Mouse (Mus musculus) heart, postnatal 0 days (tissue): ENCODE data around the gene Olfr221. TPM values are rescaled to one million over a fixed set of nuclear protein-coding genes. Genes with fewer than 3 reads are reported as not detected.

Experiments
- ATAC-seq: fragments of 200-750 bp; cut with Nextera tagmentation; 2 replicates; pipeline ENCODE4 v1.8.0; 2017; ENCODE audit warnings: low read depth, moderate number of reproducible peaks, moderate library complexity; ENCODE audit not compliant: insufficient read depth
- DNase-seq: peaks from one replicate; pipeline ENCODE4 v3.0.0-alpha.2; 2016; ENCODE audit warnings: low spot score
- H3K27ac ChIP-seq: fragments of 300-500 bp; sonication (generic); 2 replicates; pipeline ENCODE4 v1.5.1; 2014; ENCODE audit warnings: low read depth, mild to moderate bottlenecking
- H3K27me3 ChIP-seq: fragments of 300-500 bp; sonication (generic); 2 replicates; pipeline ENCODE4 v1.6.1; 2014; ENCODE audit warnings: low read length, mixed read lengths; ENCODE audit not compliant: control insufficient read depth, insufficient read depth
- H3K36me3 ChIP-seq: fragments of 300-500 bp; sonication (generic); replicated peaks from 2 replicates; pipeline ENCODE4 v1.6.1; 2014; ENCODE audit warnings: low read length, mixed read lengths; ENCODE audit not compliant: control insufficient read depth, insufficient read depth
- H3K4me1 ChIP-seq: fragments of 300-500 bp; sonication (generic); 2 replicates; pipeline ENCODE4 v1.6.1; 2014; ENCODE audit warnings: antibody characterized with exemption; ENCODE audit not compliant: control insufficient read depth, insufficient read depth
- H3K4me2 ChIP-seq: fragments of 300-500 bp; sonication (generic); 2 replicates; pipeline ENCODE4 v1.6.1; 2014; ENCODE audit warnings: low read depth, mild to moderate bottlenecking, low read length, moderate library complexity
- H3K4me3 ChIP-seq: fragments of 300-500 bp; sonication (generic); 2 replicates; pipeline ENCODE4 v1.5.1; 2014; ENCODE audit warnings: low read depth, low read length
- H3K9ac ChIP-seq: fragments of 300-500 bp; sonication (generic); replicated peaks from 2 replicates; pipeline ENCODE4 v1.6.1; 2014; ENCODE audit warnings: low read depth, low read length, mixed read lengths
- H3K9me3 ChIP-seq: fragments of 300-500 bp; sonication (generic); replicated peaks from 2 replicates; pipeline ENCODE4 v1.6.1; 2016; ENCODE audit warnings: low read length; ENCODE audit not compliant: control insufficient read depth
- CTCF ChIP-seq: IDR thresholded peaks from 2 replicates; pipeline ENCODE4 v1.5.1; 2016; ENCODE audit warnings: antibody characterized with exemption, control low read depth, low read depth
- EP300 ChIP-seq: IDR thresholded peaks from 2 replicates; pipeline ENCODE4 v1.6.1; 2016; ENCODE audit warnings: antibody characterized with exemption, low read depth
- WGBS: fragments of 180-500 bp; shearing (Covaris S2); extraction: QIAGEN DNeasy Blood & Tissue Kit; methylation state at CpG from one replicate; pipeline ENCODE4 v1.1.7; 2014; 5-methylcytosine and 5-hydroxymethylcytosine counted together
- polyA plus RNA-seq: library from polyadenylated mRNA; unstranded; fragments of >200 nt; fragmentation: Nextera tagmentation; extraction: Ambion mirVana; gene quantifications from 2 replicates; pipeline ENCODE4 v1.2.1, GENCODE M21; 2015
- total RNA-seq: library from RNA; depleted of rRNA; stranded (reverse); fragments of >200 nt; gene quantifications from 2 replicates; pipeline ENCODE4 v1.2.3, GENCODE M21; 2014; ENCODE audit warnings: low replicate concordance

Olfr221 gene
- total and polyA plus RNA-seq, 2 experiments from 2014 or later: not detected

GRCm38 (mm10) chr14:52035926-52036325, 6.3 kb downstream of the Olfr221 start:
- no peak overlapping the region for H3K4me2 ChIP-seq
- WGBS: 83% methylated on average over 6 of the region's 6 CpGs
- no peak for ATAC-seq

GRCm38 (mm10) chr14:52026342-52026741, 15.9 kb downstream of the Olfr221 start:
- Histone ChIP-seq H3K4me2 (no peak overlapping the region), H3K9me3 (no peaks in the 10 kb centered on the region), H3K4me3 (no peak overlapping the region), H3K9ac (no peak overlapping the region), H3K4me1 (peaks cover 11% of the 10 kb centered on the region), H3K27me3 (no peaks in the 10 kb centered on the region), H3K27ac (no peak overlapping the region), H3K36me3 (no peaks in the 10 kb centered on the region)
- TF ChIP-seq CTCF (no peak), EP300 (no peak)
- WGBS: 79% methylated on average over 4 of the region's 4 CpGs
- ATAC-seq (no peak), DNase-seq (no peak)

More at GRCm38 (mm10) chr14:52035926-52036325, 6.3 kb downstream of the Olfr221 start:
- Histone ChIP-seq H3K4me3 (no peak overlapping the region), H3K27ac (no peak overlapping the region), H3K27me3 (no peaks in the 10 kb centered on the region), H3K36me3 (no peaks in the 10 kb centered on the region), H3K9ac (no peak overlapping the region), H3K4me1 (no peaks in the 10 kb centered on the region), H3K9me3 (no peaks in the 10 kb centered on the region)
- TF ChIP-seq CTCF: no peak
- TF ChIP-seq EP300: no peak
- no peak for DNase-seq

GRCm38 (mm10) chr14:52024133-52024532, 18.1 kb downstream of the Olfr221 start:
- TF ChIP-seq EP300: no peak
- no peak for TF ChIP-seq CTCF
- Histone ChIP-seq H3K4me2 (no peak overlapping the region), H3K27me3 (no peaks in the 10 kb centered on the region), H3K4me3 (no peak overlapping the region), H3K9me3 (no peaks in the 10 kb centered on the region), H3K27ac (no peak overlapping the region), H3K36me3 (no peaks in the 10 kb centered on the region), H3K4me1 (peaks cover 15% of the 10 kb centered on the region), H3K9ac (no peak overlapping the region)
- no peak for DNase-seq
- WGBS: 66% methylated on average over 2 of the region's 2 CpGs
- no peak for ATAC-seq

GRCm38 (mm10) chr14:52022709-52023459, 19.4 kb downstream of the Olfr221 start:
- peak overlapping the region; percentile 39 for H3K4me3 ChIP-seq
- no peaks in the 10 kb centered on the region for H3K27me3 ChIP-seq
- peaks cover 22% of the 10 kb centered on the region for H3K4me1 ChIP-seq
- H3K4me2 ChIP-seq: peak overlapping the region; percentile 67
- H3K36me3 ChIP-seq: no peaks in the 10 kb centered on the region
- no peak overlapping the region for H3K9ac ChIP-seq
- 6% methylated on average over 23 of the region's 23 CpGs for WGBS
- DNase-seq (peak; percentile 88), ATAC-seq (peak; percentile 21)
- peak overlapping the region; percentile 87 for H3K27ac ChIP-seq
- TF ChIP-seq EP300: no peak; the same call in 1 of the 2 replicates
- peak; percentile 72 for TF ChIP-seq CTCF
- H3K9me3 ChIP-seq: no peaks in the 10 kb centered on the region

- DNase-seq (no peak), ATAC-seq (no peak)
- Histone ChIP-seq H3K27ac (peak overlapping the region; percentile 87), H3K9ac (no peak overlapping the region), H3K4me2 (peak overlapping the region; percentile 67), H3K4me3 (no peak overlapping the region), H3K9me3 (no peaks in the 10 kb centered on the region), H3K27me3 (no peaks in the 10 kb centered on the region), H3K4me1 (peaks cover 22% of the 10 kb centered on the region), H3K36me3 (no peaks in the 10 kb centered on the region)
- TF ChIP-seq EP300 (no peak), CTCF (no peak)
- 67% methylated on average over 3 of the region's 3 CpGs for WGBS
Observed at GRCm38 (mm10) chr14:52022244-52022708, 20.0 kb downstream of the Olfr221 start.
